Mouse (Mus musculus): ENCODE data around the gene Nup62cl.

DNA sequence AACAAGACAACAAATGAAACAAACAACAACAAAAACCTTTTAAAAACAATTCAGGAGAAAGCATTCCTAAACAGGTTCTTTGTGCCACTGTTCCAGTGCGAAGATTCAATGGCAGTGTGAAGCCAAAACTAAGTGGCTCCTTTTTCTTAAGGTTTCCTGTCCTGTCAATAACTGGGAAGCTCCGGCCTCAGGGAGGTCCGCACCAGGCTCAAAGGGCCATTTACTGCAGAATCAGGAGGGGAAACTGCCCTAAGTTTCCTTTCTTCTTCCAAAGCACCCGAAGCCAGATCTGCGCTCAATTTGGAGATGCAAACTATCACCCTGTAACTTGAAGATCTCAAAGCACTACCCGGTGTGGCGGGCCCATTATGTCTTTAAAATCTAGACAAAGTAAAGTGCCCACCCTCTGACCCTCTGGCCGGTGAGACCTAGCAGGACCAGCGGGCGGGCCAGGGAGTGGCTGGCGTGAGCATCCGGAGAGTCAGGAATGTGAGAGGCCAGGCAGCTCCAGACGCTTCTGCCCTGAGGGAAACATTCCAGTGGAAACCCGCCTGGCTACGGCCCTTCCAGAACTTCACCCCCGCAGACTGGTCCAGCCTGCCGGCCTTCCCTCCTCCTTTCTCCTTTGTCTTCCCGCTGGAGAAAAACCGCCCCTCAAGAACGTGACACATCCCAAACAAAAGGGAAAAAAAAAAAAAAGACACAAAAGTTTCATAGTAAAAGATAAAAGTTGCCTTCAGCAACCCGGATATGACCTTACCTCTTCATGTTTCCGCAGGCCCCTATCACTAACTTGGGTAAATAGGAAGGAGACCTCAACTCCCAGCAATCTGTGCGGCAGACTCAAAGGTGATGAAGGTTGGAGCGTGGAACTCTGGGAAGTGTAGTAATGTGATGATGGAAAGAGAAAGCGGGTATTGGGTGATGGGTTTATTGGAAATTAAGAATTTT lies 64.5 kb downstream of the Nup62cl start, which contains the start of gene Rbm41:
- no peak for TF ChIP-seq CTCF (IDR thresholded peaks at IDR 0.05; ENCODE audit: extremely low read depth, insufficient read length, insufficient replicate concordance, low read depth, low read length)
- TF ChIP-seq POLR2A (IDR thresholded peaks at IDR 0.05; ENCODE audit: low read depth, low read length), result no peak

All from small intestine, adult 2 months (tissue).